Mouse (Mus musculus): ENCODE results near the gene Tex44. TPM values are rescaled to one million over a fixed set of nuclear protein-coding genes. Genes with fewer than 3 reads are reported as not detected.

Gene Tex44
- polyA plus RNA-seq, 1 experiment = not detected

DNA sequence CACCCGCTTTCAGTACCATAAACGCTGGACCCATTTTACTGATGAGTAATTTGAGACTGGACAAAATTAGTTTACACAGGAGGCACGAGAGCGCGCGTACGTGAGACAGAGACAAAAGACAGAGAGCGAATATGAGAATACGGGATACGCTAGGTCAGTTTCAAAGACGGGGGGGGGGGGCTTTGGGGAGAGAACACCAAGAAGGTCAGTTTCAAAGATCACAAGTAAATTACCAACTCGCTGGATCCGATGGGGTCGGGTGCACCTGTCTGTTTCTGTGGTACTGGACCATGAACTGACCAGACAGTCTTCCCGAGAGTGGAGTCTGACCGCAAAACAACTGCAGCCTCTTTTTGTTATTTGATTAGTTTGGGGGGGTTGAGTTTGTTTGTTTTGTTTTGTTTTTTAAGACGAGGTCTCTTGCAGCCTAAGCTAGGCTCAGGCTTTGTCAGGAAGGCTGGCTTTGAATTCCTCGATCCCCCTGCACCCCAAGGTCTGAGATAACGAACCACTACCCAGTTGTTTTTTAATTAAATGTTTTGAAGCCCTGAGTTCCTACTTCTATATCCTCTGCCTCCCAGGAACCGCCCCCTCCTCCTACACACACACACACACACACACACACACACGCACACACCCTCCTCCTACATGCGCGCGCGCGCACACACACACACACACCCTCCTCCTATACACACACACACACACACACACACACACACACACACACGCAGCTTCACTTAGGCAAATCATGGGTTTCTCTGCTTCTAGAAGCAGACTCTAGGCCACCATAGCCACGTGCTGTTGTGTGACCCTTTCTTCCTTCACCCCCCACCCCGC lies 15.0 kb downstream of the Tex44 start:
- Histone ChIP-seq H3ac (ENCODE audit: control insufficient read depth, insufficient read length, low read depth) (peak overlapping the region; percentile 92), H3K79me2 (ENCODE audit: control insufficient read depth, insufficient read depth) (peaks cover 8% of the 10 kb centered on the region), H3K79me3 (ENCODE audit: low read depth) (no peaks in the 10 kb centered on the region), H3K36me3 (ENCODE audit: control insufficient read depth, insufficient read depth) (no peaks in the 10 kb centered on the region), H3K27me3 (ENCODE audit: control insufficient read depth, insufficient read depth, insufficient read length) (no peaks in the 10 kb centered on the region), H3K4me3 (ENCODE audit: insufficient read depth, poor library complexity, severe bottlenecking) (peak overlapping the region; percentile 39)
- TF ChIP-seq CEBPB (IDR thresholded peaks at IDR 0.05; ENCODE audit: low read depth) (no peak), MYOG (IDR thresholded peaks at IDR 0.05; ENCODE audit: control insufficient read depth, extremely low read depth, insufficient read length) (no peak), USF1 (IDR thresholded peaks at IDR 0.05; ENCODE audit: low read depth) (peak; percentile 44), MYOD1 (IDR thresholded peaks at IDR 0.05; ENCODE audit: control insufficient read depth, insufficient read length, low read depth) (peak; percentile 24), FOSL1 (IDR thresholded peaks at IDR 0.05; ENCODE audit: insufficient read depth, low read length, poor library complexity, severe bottlenecking) (no peak), MAX (IDR thresholded peaks at IDR 0.05) (peak; percentile 65), CTCF (IDR thresholded peaks at IDR 0.05; ENCODE audit: control insufficient read depth, insufficient read depth, insufficient read length) (no peak)

DNA sequence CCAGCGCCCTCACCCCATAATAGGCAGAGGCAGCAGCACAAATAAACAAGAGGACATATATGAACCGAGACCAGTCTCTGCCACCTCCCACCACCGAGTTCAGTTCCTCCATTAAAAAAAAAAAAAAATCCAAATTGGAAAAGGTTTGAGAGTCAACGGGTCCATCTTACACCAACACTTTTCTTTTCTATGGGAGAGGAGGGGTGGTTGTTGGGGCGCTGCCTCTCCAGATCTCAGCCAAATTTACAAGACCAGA lies 15.5 kb downstream of the Tex44 start:
- Histone ChIP-seq H3K79me2 (ENCODE audit: control insufficient read depth, insufficient read depth) (peaks cover 8% of the 10 kb centered on the region), H3K36me3 (ENCODE audit: control insufficient read depth, insufficient read depth) (no peaks in the 10 kb centered on the region), H3K4me3 (ENCODE audit: insufficient read depth, poor library complexity, severe bottlenecking) (peak overlapping the region; percentile 39), H3ac (ENCODE audit: control insufficient read depth, insufficient read length, low read depth) (peak overlapping the region; percentile 92), H3K79me3 (ENCODE audit: low read depth) (no peaks in the 10 kb centered on the region), H3K27me3 (ENCODE audit: control insufficient read depth, insufficient read depth, insufficient read length) (no peaks in the 10 kb centered on the region)
- TF ChIP-seq CEBPB (IDR thresholded peaks at IDR 0.05; ENCODE audit: low read depth) (no peak), CTCF (IDR thresholded peaks at IDR 0.05; ENCODE audit: control insufficient read depth, insufficient read depth, insufficient read length) (no peak), USF1 (IDR thresholded peaks at IDR 0.05; ENCODE audit: low read depth) (no peak), MAX (IDR thresholded peaks at IDR 0.05) (no peak), MYOG (IDR thresholded peaks at IDR 0.05; ENCODE audit: control insufficient read depth, extremely low read depth, insufficient read length) (no peak), FOSL1 (IDR thresholded peaks at IDR 0.05; ENCODE audit: insufficient read depth, low read length, poor library complexity, severe bottlenecking) (no peak), MYOD1 (IDR thresholded peaks at IDR 0.05; ENCODE audit: control insufficient read depth, insufficient read length, low read depth) (no peak)

DNA sequence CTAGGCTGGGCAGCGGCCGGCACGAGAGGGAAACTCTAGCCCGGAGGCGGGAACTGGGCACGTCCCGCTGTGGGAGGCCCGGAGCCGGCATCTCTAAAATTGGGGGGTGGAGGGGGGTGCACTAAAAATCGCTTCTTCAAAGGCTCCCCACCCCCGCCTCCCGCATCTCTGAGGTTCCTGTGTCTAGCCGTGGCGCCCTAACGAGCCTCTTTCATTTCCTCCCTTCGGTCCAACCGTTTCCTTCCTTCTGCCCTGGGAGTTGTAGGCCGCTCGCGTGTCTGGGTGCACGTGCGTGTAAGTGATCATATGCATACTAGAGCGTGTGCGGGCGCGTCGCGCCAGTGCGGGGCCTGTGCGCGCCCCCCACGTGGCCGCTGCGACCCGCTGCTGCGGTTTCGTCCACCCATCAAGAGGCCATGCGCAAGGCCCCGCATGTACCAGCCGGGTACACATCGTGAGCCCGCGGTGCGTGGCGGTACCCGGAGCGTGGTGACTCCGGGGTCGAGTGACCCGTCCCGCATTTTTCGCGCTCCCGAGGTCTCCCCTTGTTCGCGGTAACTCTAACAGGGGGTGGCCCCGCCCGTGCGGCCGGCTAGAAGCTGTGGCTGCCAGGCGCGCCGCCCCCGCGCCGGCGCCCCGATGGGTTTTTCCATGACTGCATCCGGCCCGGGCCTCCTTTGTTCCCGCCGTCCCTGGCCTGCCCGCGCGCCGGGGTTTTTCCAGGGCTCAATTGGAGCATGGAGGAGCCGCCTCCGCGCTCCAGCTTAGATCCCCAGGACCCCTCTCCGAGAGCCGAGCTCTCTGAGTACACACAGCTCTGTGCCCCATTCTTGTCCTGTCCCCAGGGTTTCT lies 16.1 kb downstream of the Tex44 start:
- peak; percentile 60 for TF ChIP-seq MAX (IDR thresholded peaks at IDR 0.05)
- no peak for TF ChIP-seq FOSL1 (IDR thresholded peaks at IDR 0.05; ENCODE audit: insufficient read depth, low read length, poor library complexity, severe bottlenecking)
- no peak for TF ChIP-seq CEBPB (IDR thresholded peaks at IDR 0.05; ENCODE audit: low read depth)
- Histone ChIP-seq H3K4me3 (ENCODE audit: insufficient read depth, poor library complexity, severe bottlenecking) (peak overlapping the region; percentile 39), H3ac (ENCODE audit: control insufficient read depth, insufficient read length, low read depth) (peak overlapping the region; percentile 92), H3K79me2 (ENCODE audit: control insufficient read depth, insufficient read depth) (peaks cover 8% of the 10 kb centered on the region), H3K27me3 (ENCODE audit: control insufficient read depth, insufficient read depth, insufficient read length) (no peaks in the 10 kb centered on the region), H3K79me3 (ENCODE audit: low read depth) (no peaks in the 10 kb centered on the region), H3K36me3 (ENCODE audit: control insufficient read depth, insufficient read depth) (no peaks in the 10 kb centered on the region)

DNA sequence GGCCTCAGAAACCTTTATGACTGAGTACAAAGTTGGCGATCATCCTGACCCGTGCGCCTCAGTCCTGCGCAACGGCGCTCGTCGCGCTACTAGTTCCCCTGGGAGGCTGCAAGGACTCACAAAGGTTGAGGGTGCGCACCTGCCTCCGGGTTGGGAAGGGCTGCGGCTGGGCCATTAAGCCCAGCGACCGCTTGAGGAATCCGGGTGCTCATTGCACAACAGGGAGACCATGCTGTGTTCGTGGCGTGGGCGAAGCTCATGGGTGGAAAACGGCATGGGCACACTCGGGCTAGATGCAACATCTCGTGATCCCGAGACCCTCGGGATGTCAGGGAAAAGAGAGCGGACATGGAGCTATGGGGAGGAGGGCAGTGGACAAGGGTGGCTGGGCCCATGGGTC lies 16.7 kb downstream of the Tex44 start:
- no peaks in the 10 kb centered on the region for H3K36me3 ChIP-seq (ENCODE audit: control insufficient read depth, insufficient read depth)
- no peaks in the 10 kb centered on the region for H3K79me3 ChIP-seq (ENCODE audit: low read depth)
- H3K27me3 ChIP-seq (ENCODE audit: control insufficient read depth, insufficient read depth, insufficient read length) = no peaks in the 10 kb centered on the region

DNA sequence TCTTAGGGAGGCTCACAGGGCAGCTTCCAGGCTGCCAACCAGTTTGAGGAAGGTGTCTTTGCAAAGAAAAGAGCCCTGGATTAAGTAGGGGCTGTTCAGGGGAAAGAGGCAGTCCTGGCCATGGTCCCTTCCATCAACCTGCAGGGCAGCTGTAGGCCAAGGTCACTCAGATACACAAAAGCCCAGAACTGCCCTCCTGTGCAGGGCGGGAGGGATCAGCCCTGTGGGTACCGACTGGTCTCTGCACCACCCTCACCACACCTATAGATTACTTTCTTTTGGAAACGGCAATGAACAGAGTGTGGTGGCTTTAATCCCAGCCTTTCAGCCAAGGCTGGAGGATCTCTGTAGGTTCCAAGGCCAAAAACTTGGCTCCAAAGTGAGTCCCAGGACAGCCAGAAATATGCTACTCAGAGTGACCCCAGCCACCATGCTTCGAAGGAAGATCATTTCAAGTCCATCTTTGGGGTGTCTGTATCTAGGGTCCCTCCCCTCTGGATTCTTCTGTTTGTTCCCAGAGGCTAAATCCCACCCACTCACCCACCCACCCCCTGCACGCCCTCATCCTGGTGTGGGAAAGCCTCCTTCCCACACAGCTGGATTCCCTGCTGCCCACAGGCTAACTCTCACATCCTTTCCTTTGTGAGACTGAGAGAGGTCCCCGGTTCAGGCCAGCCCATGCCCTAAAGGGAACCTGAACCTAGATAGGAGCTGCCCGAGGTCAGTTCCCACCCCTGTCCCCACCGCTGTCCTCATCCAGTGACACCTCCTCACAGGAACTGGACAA lies 17.4 kb downstream of the Tex44 start:
- Histone ChIP-seq H3K36me3 (ENCODE audit: control insufficient read depth, insufficient read depth) (no peaks in the 10 kb centered on the region), H3ac (ENCODE audit: control insufficient read depth, insufficient read length, low read depth) (peak overlapping the region; percentile 19), H3K27me3 (ENCODE audit: control insufficient read depth, insufficient read depth, insufficient read length) (no peaks in the 10 kb centered on the region), H3K79me3 (ENCODE audit: low read depth) (no peaks in the 10 kb centered on the region), H3K79me2 (ENCODE audit: control insufficient read depth, insufficient read depth) (peaks cover 8% of the 10 kb centered on the region), H3K4me3 (ENCODE audit: insufficient read depth, poor library complexity, severe bottlenecking) (no peak overlapping the region)
- TF ChIP-seq USF1 (IDR thresholded peaks at IDR 0.05; ENCODE audit: low read depth) = no peak
- TF ChIP-seq CTCF (IDR thresholded peaks at IDR 0.05; ENCODE audit: control insufficient read depth, insufficient read depth, insufficient read length) = no peak
- TF ChIP-seq MYOD1 (IDR thresholded peaks at IDR 0.05; ENCODE audit: control insufficient read depth, insufficient read length, low read depth) = no peak
- no peak for TF ChIP-seq MAX (IDR thresholded peaks at IDR 0.05)
- TF ChIP-seq CEBPB (IDR thresholded peaks at IDR 0.05; ENCODE audit: low read depth) = no peak
- no peak for TF ChIP-seq FOSL1 (IDR thresholded peaks at IDR 0.05; ENCODE audit: insufficient read depth, low read length, poor library complexity, severe bottlenecking)

More for the DNA sequence above, 16.7 kb downstream of the Tex44 start:
- Histone ChIP-seq H3ac (ENCODE audit: control insufficient read depth, insufficient read length, low read depth) (peak overlapping the region; percentile 69), H3K4me3 (ENCODE audit: insufficient read depth, poor library complexity, severe bottlenecking) (peak overlapping the region; percentile 39), H3K79me2 (ENCODE audit: control insufficient read depth, insufficient read depth) (peaks cover 8% of the 10 kb centered on the region)
- TF ChIP-seq USF1 (IDR thresholded peaks at IDR 0.05; ENCODE audit: low read depth) (no peak), MAX (IDR thresholded peaks at IDR 0.05) (no peak), CTCF (IDR thresholded peaks at IDR 0.05; ENCODE audit: control insufficient read depth, insufficient read depth, insufficient read length) (no peak), MYOG (IDR thresholded peaks at IDR 0.05; ENCODE audit: control insufficient read depth, extremely low read depth, insufficient read length) (no peak), MYOD1 (IDR thresholded peaks at IDR 0.05; ENCODE audit: control insufficient read depth, insufficient read length, low read depth) (peak; percentile 4), CEBPB (IDR thresholded peaks at IDR 0.05; ENCODE audit: low read depth) (peak; percentile 77), FOSL1 (IDR thresholded peaks at IDR 0.05; ENCODE audit: insufficient read depth, low read length, poor library complexity, severe bottlenecking) (no peak)
